Mouse (Mus musculus): ENCODE measurements around the gene Lck.

The Lck gene

GRCm38 (mm10) chr4:129585773-129586172 is 12.3 kb upstream of the Lck start:
- in situ Hi-C loops (cut with MboI), result no loop called here

- in situ Hi-C loops (cut with MboI), result no loop called here
Measured at GRCm38 (mm10) chr4:129584884-129585608, 11.6 kb upstream of the Lck start.

GRCm38 (mm10) chr4:129584370-129584769 is 10.9 kb upstream of the Lck start:
- in situ Hi-C loops (cut with MboI), result no loop called here

DNA sequence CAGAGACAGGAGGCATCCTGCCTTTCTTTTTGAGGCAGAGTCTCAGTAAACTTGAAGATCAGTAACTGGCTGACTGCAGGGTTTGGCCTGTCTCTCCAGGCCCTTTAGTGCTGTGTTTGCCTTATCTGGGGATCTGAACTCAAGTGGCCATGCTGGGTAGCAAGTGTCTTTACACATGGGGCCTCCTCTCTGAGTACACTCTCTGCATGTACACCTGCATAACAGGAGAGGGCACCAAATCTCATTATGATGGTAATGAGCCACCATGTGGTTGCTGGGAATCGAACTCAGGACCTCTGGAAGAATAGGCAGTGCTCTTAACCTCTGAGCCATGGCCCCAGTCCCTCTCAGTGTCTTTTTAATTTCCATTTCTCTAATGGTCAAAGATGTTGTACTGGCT is 8.8 kb upstream of the Lck start:
- in situ Hi-C loops (cut with MboI), result no loop called here

GRCm38 (mm10) chr4:129580347-129580746 is 6.9 kb upstream of the Lck start:
- in situ Hi-C loops (cut with MboI), result no loop called here

DNA sequence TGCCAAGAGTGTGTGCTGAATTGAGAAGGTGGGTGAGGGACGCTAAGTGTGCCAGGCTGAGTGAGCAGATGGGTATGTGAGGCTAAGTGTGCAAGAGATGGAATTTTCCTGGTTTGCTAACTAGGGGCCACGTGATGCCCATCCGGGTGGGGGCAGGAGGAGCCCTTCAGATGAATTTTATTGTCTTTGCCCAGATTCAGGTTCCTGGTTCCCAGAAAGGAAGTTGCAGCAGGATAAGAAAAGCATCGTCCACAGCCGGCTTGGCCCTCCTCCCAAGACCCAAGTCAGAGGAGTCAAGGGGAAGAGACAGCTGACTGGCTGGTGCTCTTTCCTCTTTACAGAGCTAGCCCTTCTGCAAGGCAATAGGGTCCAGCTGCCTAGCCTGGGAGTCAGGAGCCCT is 5.0 kb upstream of the Lck start, which contains the start of gene Fam167b:
Gene Fam167b (minus strand): TSS at position 84 of the 400 bp plus-strand sequence.
- in situ Hi-C loops (cut with MboI), result no loop called here

- in situ Hi-C loops (cut with MboI), result no loop called here
Measured at GRCm38 (mm10) chr4:129577688-129578087, 4.2 kb upstream of the Lck start.

- in situ Hi-C loops (cut with MboI), result no loop called here
Measured at GRCm38 (mm10) chr4:129576863-129577491, 3.5 kb upstream of the Lck start.

- in situ Hi-C loops (cut with MboI), result no loop called here
Measured at GRCm38 (mm10) chr4:129575171-129575844, 1.9 kb upstream of the Lck start.

DNA sequence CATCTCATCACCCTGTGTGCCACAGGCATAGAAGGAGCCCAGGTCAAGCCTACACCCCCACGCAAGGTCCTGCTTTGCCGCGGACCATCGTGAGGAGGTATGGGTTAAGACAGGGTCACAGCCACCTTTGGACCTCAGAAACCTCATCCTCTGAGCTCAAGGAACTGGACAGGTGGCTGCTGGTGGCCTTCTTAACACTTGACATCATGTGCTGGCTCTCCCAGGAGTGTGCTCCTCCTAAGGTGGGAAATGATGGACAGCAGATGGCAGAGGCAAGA is 409 bp downstream of the Lck start:
- in situ Hi-C loops (cut with MboI), result no loop called here

DNA sequence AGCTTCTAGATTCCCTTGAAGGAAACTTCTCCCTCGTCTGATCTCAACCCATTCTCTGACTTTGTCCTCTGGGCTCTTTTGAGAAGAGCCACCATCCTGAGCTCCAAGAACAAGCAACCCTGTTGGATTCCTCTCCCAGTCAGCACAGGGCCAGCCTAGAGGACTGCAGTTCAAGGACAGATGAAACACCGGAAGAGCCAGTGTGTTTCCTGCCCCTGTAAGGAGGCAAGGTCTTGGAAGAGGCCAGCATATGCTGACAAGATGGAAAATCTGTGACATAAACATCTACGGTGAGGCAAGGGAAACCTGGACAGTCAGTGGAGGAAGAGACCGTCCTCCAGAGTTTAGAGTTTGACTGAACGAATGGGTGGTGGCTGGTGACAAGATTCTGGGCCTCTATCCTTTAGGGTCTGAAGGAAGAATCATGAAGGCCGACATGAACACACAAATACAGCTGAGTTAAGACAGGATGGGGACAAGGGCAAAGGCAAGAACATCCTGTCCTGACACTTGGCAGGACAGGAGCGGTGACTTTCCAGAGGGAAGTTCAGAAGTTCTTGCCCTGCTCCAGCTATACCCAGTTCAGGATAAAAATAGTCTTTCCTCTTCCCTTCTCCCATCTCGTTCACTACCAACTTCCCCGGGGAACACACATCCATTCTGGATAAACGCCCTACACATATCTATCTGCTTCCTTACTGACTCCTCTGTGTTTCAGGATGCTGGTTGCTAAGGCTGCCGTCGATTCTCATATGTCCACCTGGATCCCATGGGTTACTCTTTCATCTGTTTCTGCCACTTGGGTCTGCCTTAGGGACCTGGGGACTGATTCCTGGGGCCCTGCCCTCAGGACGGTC is 977 bp downstream of the Lck start:
- in situ Hi-C loops (cut with MboI), result no loop called here

- in situ Hi-C loops (cut with MboI), result no loop called here
Measured at GRCm38 (mm10) chr4:129571551-129572084, 1.8 kb downstream of the Lck start.

GRCm38 (mm10) chr4:129570028-129570427 is 3.4 kb downstream of the Lck start:
- in situ Hi-C loops (cut with MboI), result no loop called here

GRCm38 (mm10) chr4:129568366-129568765 is 5.1 kb downstream of the Lck start:
- in situ Hi-C loops (cut with MboI), result no loop called here

- in situ Hi-C loops (cut with MboI), result no loop called here
Measured at GRCm38 (mm10) chr4:129565139-129565538, 8.3 kb downstream of the Lck start.

DNA sequence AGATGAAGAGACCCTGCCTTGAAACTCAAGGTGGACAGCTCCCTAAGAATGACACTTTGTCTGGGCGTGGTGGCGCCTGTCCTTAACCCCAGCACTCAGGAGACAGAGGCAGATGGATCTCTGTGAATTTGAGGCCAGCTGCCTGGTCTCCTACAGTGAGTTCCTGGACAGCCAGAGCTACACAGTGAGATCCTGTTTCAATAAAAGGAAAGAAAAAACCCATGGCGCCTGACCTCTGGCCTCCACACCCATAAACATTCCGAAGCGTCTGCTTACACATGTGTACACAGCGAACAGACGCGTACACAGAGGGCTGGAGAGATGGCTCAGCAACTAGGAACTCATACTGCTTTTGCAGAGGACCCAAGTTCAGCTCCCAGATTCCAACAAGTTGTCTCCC is 9.7 kb downstream of the Lck start:
- in situ Hi-C loops (cut with MboI), result no loop called here

GRCm38 (mm10) chr4:129561184-129561583 is 12.3 kb downstream of the Lck start:
- in situ Hi-C loops (cut with MboI), result no loop called here

DNA sequence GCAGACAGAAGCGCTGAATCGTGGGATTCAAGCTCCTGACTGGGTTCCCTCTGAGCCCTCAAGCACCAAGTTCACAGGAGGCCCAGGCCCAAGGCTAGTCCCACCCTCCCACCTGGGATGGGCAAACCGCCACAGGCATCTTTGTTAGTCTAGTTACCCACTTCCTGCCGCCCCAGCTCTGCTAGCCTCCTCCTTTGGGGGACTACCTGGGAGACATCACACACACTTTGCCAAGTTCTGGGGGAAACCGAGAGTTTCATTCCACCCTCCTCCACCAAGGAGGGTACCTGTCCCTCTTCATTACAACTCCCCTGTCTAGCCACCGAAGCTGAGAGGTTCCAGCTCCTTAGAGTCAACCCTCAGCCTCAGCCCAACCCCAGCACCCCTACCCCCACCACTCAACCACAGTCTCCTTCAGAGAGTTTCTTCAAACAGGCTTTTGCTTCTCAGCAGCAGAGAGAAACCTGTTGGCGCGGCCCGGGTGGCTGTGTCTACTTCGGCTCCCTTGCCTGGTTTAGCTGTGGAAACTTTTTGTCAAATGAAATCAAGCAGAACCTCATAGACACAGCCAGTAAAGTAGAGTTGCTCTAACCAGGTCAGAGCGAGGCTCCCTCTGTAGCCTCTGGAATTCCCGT is 15.0 kb downstream of the Lck start:
- in situ Hi-C loops (cut with MboI), result no loop called here

- in situ Hi-C loops (cut with MboI), result no loop called here
Measured at GRCm38 (mm10) chr4:129557256-129557808, 16.1 kb downstream of the Lck start.

DNA sequence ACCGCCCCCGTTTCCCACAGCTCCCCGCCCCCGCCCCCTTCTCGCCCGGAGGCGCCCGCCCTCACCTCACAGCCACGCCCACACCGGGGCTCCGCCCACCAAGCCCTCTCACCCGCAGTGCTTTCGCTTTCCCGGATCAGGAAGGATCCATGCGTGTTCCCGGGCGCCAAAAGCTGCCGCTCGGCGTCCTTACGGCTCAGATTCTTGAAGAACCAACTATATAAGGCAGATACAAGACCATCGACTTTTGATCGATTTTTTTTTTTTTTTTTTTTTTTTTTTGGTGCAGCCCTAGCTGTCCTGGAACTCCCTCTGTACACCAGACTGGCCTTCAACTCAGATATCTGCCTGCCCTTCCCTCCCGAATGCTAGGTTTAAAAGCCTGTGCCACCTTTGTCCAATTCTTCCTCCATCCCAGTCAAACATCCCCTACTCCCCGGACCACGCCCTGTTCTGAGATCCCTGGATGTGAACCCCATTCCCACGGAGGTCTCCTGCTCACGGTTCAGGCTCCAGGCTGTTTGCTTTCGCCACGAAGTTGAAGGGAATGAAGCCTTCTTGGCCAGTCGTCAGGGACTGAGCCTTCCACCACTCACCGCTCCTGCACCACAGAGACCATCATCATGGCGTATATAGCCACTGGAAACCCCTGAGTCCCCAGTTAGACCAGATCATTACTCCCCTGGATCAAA is 16.8 kb downstream of the Lck start:
- in situ Hi-C loops (cut with MboI), result no loop called here

Measured in mature B cell (primary cell).